Mouse (Mus musculus): ENCODE data around the gene Kif24.

GRCm38 (mm10) chr4:41399904-41400303 lies 64.8 kb downstream of the Kif24 start:
- TF ChIP-seq CTCF (conservative IDR thresholded peaks at IDR 0.05; ENCODE audit: low read length) = no peak
- TF ChIP-seq NANOG (IDR thresholded peaks at IDR 0.05; ENCODE audit: borderline replicate concordance, low read length) = no peak
